Mouse (Mus musculus) liver, postnatal 0 days (tissue): ENCODE measurements around the gene Cox7a1. TPM values are rescaled to one million over a fixed set of nuclear protein-coding genes. Genes with fewer than 3 reads are reported as not detected.

ENCODE experiments used
- ATAC-seq: fragments of 200-750 bp; cut with Nextera tagmentation; 2 replicates; pipeline ENCODE4 v1.8.0; 2017; ENCODE audit warnings: mild to moderate bottlenecking, moderate library complexity
- DNase-seq: peaks from one replicate; pipeline ENCODE4 v3.0.0-alpha.2; 2016
- H3K27ac ChIP-seq: fragments of 300-500 bp; sonication (generic); 2 replicates; pipeline ENCODE4 v1.5.1; 2014; ENCODE audit warnings: antibody characterized with exemption, moderate library complexity, mild to moderate bottlenecking, low read depth
- H3K27me3 ChIP-seq: fragments of 300-500 bp; sonication (generic); 2 replicates; pipeline ENCODE4 v1.6.1; 2014; ENCODE audit warnings: low read length, control low read depth, mixed read lengths; ENCODE audit not compliant: insufficient read depth
- H3K36me3 ChIP-seq: fragments of 300-500 bp; sonication (generic); replicated peaks from 2 replicates; pipeline ENCODE4 v1.6.1; 2014; ENCODE audit warnings: mild to moderate bottlenecking, control low read depth, low read length, moderate library complexity, mixed read lengths; ENCODE audit not compliant: insufficient read depth
- H3K4me1 ChIP-seq: fragments of 300-500 bp; sonication (generic); 2 replicates; pipeline ENCODE4 v1.6.1; 2014; ENCODE audit warnings: antibody characterized with exemption, mild to moderate bottlenecking, control low read depth; ENCODE audit not compliant: insufficient read depth
- H3K4me2 ChIP-seq: fragments of 300-500 bp; sonication (generic); 2 replicates; pipeline ENCODE4 v1.6.1; 2014; ENCODE audit warnings: low read depth, mild to moderate bottlenecking, low read length, moderate library complexity, mixed read lengths
- H3K4me3 ChIP-seq: fragments of 300-500 bp; sonication (generic); 2 replicates; pipeline ENCODE4 v1.5.1; 2014; ENCODE audit warnings: low read depth, low read length
- H3K9ac ChIP-seq: fragments of 300-500 bp; sonication (generic); replicated peaks from 2 replicates; pipeline ENCODE4 v1.6.1; 2014; ENCODE audit warnings: mild to moderate bottlenecking, moderate library complexity
- H3K9me3 ChIP-seq: fragments of 300-500 bp; sonication (generic); 2 replicates; pipeline ENCODE4 v1.6.1; 2016; ENCODE audit warnings: mild to moderate bottlenecking, control low read depth, low read length, mixed read lengths
- CTCF ChIP-seq: sonication (generic); IDR thresholded peaks from 2 replicates; pipeline ENCODE4 v1.5.1; 2016; ENCODE audit warnings: antibody characterized with exemption, low read depth
- EP300 ChIP-seq: IDR thresholded peaks from 2 replicates; pipeline ENCODE4 v1.6.1; 2016; ENCODE audit warnings: antibody characterized with exemption, low read depth, mild to moderate bottlenecking
- WGBS: fragments of 180-500 bp; shearing (Covaris S2); extraction: QIAGEN DNeasy Blood & Tissue Kit; methylation state at CpG from one replicate; pipeline ENCODE4 v1.1.7; 2014; ENCODE audit not compliant: insufficient replicate concordance; 5-methylcytosine and 5-hydroxymethylcytosine counted together
- polyA plus RNA-seq: library from polyadenylated mRNA; unstranded; fragments of >200 nt; fragmentation: Nextera tagmentation; extraction: Ambion mirVana; gene quantifications from 2 replicates; pipeline ENCODE4 v1.2.1, GENCODE M21; 2015

Cox7a1 gene
- polyA plus RNA-seq: 7.0 and 15.1 TPM in 2 replicates

GRCm38 (mm10) chr7:30183879-30184289 lies at the start of gene Cox7a1:
Gene Cox7a1 (plus strand): TSS chr7:30184144.
- H3K9ac ChIP-seq: 0 out of 2 replicates have a peak within 1 kb of the TSS, but pooled peaks have one; percentile 0
- DNase-seq: peak; percentile 89
- TF ChIP-seq CTCF (no peak), EP300 (no peak)
- H3K27me3 ChIP-seq: no peaks in the 10 kb centered on the region
- peak within 1 kb of the TSS; percentile 38 for H3K4me3 ChIP-seq
- H3K36me3 ChIP-seq: peaks cover 30% of the 10 kb centered on the region
- peak; percentile 86 for ATAC-seq
- H3K4me2 ChIP-seq: peak within 1 kb of the TSS; percentile 77
- H3K9me3 ChIP-seq: no peaks in the 10 kb centered on the region
- H3K4me1 ChIP-seq: peaks cover 6% of the 10 kb centered on the region
- WGBS: under 1% methylated on average over 11 of the region's 11 CpGs
- no peak within 1 kb of the TSS for H3K27ac ChIP-seq

DNA sequence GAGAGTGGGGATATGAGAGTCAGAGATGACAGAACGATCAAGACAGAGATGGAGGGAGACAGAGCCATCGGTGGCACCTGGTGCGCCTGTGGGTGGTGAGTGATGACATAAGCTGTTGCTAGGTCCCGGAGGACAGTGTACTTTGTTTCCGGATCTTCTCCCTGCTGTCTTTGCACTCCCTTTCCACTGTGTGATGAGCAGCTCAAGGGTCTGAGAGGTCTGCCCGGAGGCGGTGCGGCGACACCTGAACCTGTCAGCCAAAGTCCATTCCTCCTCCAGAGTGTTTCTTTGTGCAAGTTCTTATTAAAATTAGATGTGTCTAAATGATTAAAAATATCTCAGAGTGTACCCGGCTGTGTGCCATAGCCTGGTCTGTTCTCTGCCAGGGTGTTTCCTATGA lies 47.1 kb upstream of the Cox7a1 start:
- no peaks in the 10 kb centered on the region for H3K9me3 ChIP-seq
- 85% methylated on average over 10 of the region's 10 CpGs for WGBS
- no peak overlapping the region for H3K9ac ChIP-seq
- DNase-seq (no peak), ATAC-seq (no peak)
- no peaks in the 10 kb centered on the region for H3K4me1 ChIP-seq
- TF ChIP-seq CTCF (no peak), EP300 (no peak)
- no peak overlapping the region for H3K27ac ChIP-seq
- no peaks in the 10 kb centered on the region for H3K27me3 ChIP-seq
- H3K36me3 ChIP-seq: peaks cover 19% of the 10 kb centered on the region
- H3K4me3 ChIP-seq: no peak overlapping the region
- H3K4me2 ChIP-seq: no peak overlapping the region

DNA sequence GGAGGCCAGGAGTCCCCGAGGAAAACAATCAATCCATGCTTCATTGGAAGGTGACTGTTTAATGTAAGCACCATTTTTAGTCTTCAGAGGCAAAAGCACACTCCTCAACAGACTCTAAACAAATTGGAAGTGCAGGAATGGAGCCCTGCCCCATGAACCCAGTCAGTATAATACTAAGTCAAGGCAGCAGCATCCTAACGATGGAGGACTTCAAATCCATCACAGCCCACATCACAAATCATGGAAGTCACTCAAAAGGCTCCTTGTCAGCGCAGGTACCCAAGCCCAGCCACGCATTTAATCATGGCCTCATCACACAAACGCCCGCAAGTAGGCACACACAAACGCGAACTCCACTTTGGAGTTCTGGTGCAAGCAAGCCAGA lies 40.8 kb upstream of the Cox7a1 start:
- peak overlapping the region; percentile 58; the same call in 1 of the 2 replicates for H3K9ac ChIP-seq
- TF ChIP-seq CTCF (no peak), EP300 (no peak)
- peak overlapping the region; percentile 57 for H3K4me3 ChIP-seq

DNA sequence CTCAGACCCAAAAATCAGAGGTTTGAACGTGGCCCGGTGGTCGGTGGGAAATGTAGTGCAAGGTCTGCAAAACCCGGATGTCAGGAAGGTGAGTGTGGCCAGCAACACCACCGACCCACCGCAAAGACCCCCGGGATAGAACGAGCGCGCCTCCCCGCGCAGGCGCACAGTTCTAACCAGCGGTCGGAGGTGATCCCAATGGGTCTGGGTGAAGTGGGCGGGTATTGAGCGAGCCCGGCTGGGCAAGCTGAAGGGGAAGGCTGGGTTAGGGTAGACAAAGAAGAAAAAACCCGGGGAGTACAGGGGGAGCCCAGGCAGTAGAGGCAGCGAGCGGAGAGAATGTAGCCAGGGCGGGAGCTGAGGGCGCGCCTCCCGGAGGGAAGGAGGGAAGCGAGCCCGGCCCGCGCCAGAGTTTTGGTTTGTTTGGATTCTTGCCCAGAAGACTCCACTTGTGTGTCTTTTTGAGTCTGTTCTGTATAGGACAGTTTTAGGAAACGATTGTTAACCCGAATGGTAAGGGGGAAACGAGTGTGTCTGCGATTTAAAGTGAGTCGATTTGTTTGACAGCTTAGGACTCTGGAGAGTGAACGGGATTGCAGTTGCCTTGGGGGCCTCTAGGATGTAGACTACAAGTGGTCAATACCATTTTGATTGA lies 40.3 kb upstream of the Cox7a1 start:
- ATAC-seq (peak; percentile 85), DNase-seq (peak; percentile 76)
- Histone ChIP-seq H3K4me1 (0 out of 2 replicates have a peak, but pooled peaks cover 2% of the 10 kb centered on the region), H3K4me3 (peak overlapping the region; percentile 57), H3K9me3 (peaks cover 9% of the 10 kb centered on the region), H3K36me3 (no peaks in the 10 kb centered on the region), H3K9ac (peak overlapping the region; percentile 58; the same call in 1 of the 2 replicates), H3K27me3 (no peaks in the 10 kb centered on the region), H3K27ac (no peak overlapping the region), H3K4me2 (peak overlapping the region; percentile 80)
- WGBS: 3% methylated on average over 35 of the region's 35 CpGs
- TF ChIP-seq EP300: no peak
- no peak for TF ChIP-seq CTCF

More for the DNA sequence above, 40.8 kb upstream of the Cox7a1 start:
- ATAC-seq (no peak), DNase-seq (no peak)
- H3K27ac ChIP-seq: no peak overlapping the region
- WGBS: 14% methylated on average over 8 of the region's 8 CpGs
- H3K4me1 ChIP-seq: 0 out of 2 replicates have a peak, but pooled peaks cover 2% of the 10 kb centered on the region
- H3K36me3 ChIP-seq: no peaks in the 10 kb centered on the region
- peak overlapping the region; percentile 80 for H3K4me2 ChIP-seq
- H3K9me3 ChIP-seq: peaks cover 5% of the 10 kb centered on the region
- H3K27me3 ChIP-seq: no peaks in the 10 kb centered on the region

DNA sequence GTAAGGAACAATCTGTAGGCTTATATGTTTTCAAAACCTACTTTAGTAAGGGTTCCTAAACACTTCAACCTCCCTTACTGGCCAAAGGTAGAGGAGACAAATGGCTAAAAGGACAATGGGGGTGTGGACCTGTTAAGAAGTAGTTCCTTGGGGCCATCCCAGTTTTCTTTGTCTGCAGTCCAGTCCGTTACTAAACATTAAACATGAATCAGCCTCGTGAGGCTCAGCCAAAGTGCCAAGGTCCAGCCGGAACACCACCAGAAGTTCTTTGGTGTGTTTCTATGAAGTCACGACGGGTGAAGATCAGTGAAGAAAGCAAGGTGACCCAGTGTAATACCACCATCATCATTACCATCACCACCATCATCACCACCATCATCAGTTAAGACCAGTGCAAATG lies 36.9 kb upstream of the Cox7a1 start:
- no peak for DNase-seq
- Histone ChIP-seq H3K27ac (no peak overlapping the region), H3K9me3 (peaks cover 29% of the 10 kb centered on the region), H3K4me3 (no peak overlapping the region), H3K27me3 (no peaks in the 10 kb centered on the region), H3K9ac (no peak overlapping the region), H3K4me2 (no peak overlapping the region), H3K36me3 (no peaks in the 10 kb centered on the region), H3K4me1 (0 out of 2 replicates have a peak, but pooled peaks cover 2% of the 10 kb centered on the region)
- 88% methylated on average over 5 of the region's 5 CpGs for WGBS
- ATAC-seq: no peak
- TF ChIP-seq EP300 (no peak), CTCF (no peak)

DNA sequence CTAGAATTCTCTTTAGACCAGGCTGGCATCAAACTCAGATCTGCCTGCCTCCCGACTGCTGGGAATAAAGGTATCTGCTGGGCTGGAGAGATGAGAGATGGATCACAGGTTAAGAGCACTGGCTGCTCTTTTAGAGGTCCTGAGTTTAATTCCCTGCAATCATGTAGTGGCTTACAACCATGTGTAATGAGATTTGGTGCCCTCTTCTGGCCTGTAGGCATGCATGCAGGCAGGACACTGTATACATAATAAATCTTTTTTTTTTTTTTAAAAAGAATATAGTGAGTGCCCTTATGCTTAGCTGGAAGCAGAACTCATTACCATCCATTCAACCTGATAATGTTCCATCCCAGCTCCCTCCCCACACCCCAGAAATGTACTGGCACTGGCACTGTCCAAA lies 29.9 kb upstream of the Cox7a1 start:
- Histone ChIP-seq H3K27ac (no peak overlapping the region), H3K9ac (no peak overlapping the region), H3K4me1 (no peaks in the 10 kb centered on the region), H3K27me3 (no peaks in the 10 kb centered on the region), H3K4me3 (no peak overlapping the region), H3K36me3 (peaks cover 21% of the 10 kb centered on the region), H3K4me2 (no peak overlapping the region), H3K9me3 (peaks cover 52% of the 10 kb centered on the region)
- 88% methylated on average over 1 of the region's 1 CpGs for WGBS
- TF ChIP-seq EP300: no peak
- peak; percentile 24; the same call in 1 of the 2 replicates for TF ChIP-seq CTCF
- DNase-seq (no peak), ATAC-seq (no peak)
